Mouse (Mus musculus) spleen, postnatal 0 days (tissue): ENCODE data around the gene Glt6d1. TPM values are rescaled to one million over a fixed set of nuclear protein-coding genes. Genes with fewer than 3 reads are reported as not detected.

Experiments used
- polyA plus RNA-seq: library from polyadenylated mRNA; unstranded; fragments of >200 nt; fragmentation: Nextera tagmentation; extraction: Ambion mirVana; gene quantifications from 2 replicates; pipeline ENCODE4 v1.2.1, GENCODE M21; 2015

Gene Glt6d1
- polyA plus RNA-seq = not detected in 2 replicates

GRCm38 (mm10) chr2:25815748-25816147 lies at the start of gene Glt6d1:
Gene Glt6d1, minus strand, starts transcription at chr2:25815848.

GRCm38 (mm10) chr2:25863337-25864131 lies 47.9 kb upstream of the Glt6d1 start, which contains the start of gene Kcnt1:
Gene Kcnt1, plus strand, starts transcription at chr2:25863734.

GRCm38 (mm10) chr2:25847226-25847625 lies 31.6 kb upstream of the Glt6d1 start, which contains the start of gene Sohlh1:
Gene Sohlh1, minus strand, starts transcription at chr2:25847248.

GRCm38 (mm10) chr2:25822806-25823205 lies 7.2 kb upstream of the Glt6d1 start, which contains the start of gene Lcn9:
Gene Lcn9, plus strand, starts transcription at chr2:25823153.

GRCm38 (mm10) chr2:25781957-25782356 lies 33.7 kb downstream of the Glt6d1 start, which contains the start of gene Gm13539:
Gene Gm13539, plus strand, starts transcription at chr2:25782257.

GRCm38 (mm10) chr2:25776717-25777116 lies 38.9 kb downstream of the Glt6d1 start, which contains the start of gene Lcn11:
Gene Lcn11, plus strand, starts transcription at chr2:25777017.

GRCm38 (mm10) chr2:25765269-25765668 lies 50.4 kb downstream of the Glt6d1 start, which contains the start of gene Lcn3:
Gene Lcn3, plus strand, starts transcription at chr2:25765569.

Other genes with a start within 250 kb of the Glt6d1 start
- gene Mamdc4, start 241.0 kb downstream of the Glt6d1 start, polyA plus RNA-seq = 0.29 and 0.80 TPM in 2 replicates
- 52.5 and 57.5 TPM in 2 replicates for gene Phpt1, start 240.6 kb downstream of the Glt6d1 start, polyA plus RNA-seq
- gene Ajm1, start 234.1 kb downstream of the Glt6d1 start, polyA plus RNA-seq = 0.02 and 0.45 TPM in 2 replicates
- 31.4 and 36.5 TPM in 2 replicates for gene Rabl6, start 207.3 kb downstream of the Glt6d1 start, polyA plus RNA-seq
- 0.13 and 0.16 TPM in 2 replicates for gene Ccdc183, start 198.2 kb downstream of the Glt6d1 start, polyA plus RNA-seq
- 10.7 and 15.0 TPM in 2 replicates for gene Tmem141, start 193.8 kb downstream of the Glt6d1 start, polyA plus RNA-seq
- gene Fcna, start 187.8 kb downstream of the Glt6d1 start, polyA plus RNA-seq = 24.5 and 35.1 TPM in 2 replicates
- not detected in 2 replicates for gene Lcn8, start 162.7 kb downstream of the Glt6d1 start, polyA plus RNA-seq
- gene Lcn5, start 157.9 kb downstream of the Glt6d1 start, polyA plus RNA-seq = not detected in 2 replicates
- gene Lcn6, start 139.1 kb downstream of the Glt6d1 start, polyA plus RNA-seq = not detected in 2 replicates
- not detected in 2 replicates for gene Lcn10, start 133.1 kb downstream of the Glt6d1 start, polyA plus RNA-seq
- gene Obp2a, start 115.8 kb downstream of the Glt6d1 start, polyA plus RNA-seq = not detected in 2 replicates
- 18.2 and 23.9 TPM in 2 replicates for gene Bmyc, start 109.1 kb downstream of the Glt6d1 start, polyA plus RNA-seq
- gene Obp2b, start 78.8 kb downstream of the Glt6d1 start, polyA plus RNA-seq = not detected in 2 replicates
- gene Lcn3, start 50.3 kb downstream of the Glt6d1 start, polyA plus RNA-seq = not detected in 2 replicates
- gene Lcn11, start 38.8 kb downstream of the Glt6d1 start, polyA plus RNA-seq = not detected in 2 replicates
- gene Gm13539, start 33.6 kb downstream of the Glt6d1 start, polyA plus RNA-seq = not detected in 2 replicates
- gene Lcn9, start 7.3 kb upstream of the Glt6d1 start, polyA plus RNA-seq = not detected in 2 replicates
- 0.12 TPM in 1 of 2 replicates, not detected in the other for gene Sohlh1, start 31.4 kb upstream of the Glt6d1 start, polyA plus RNA-seq
- 0.05 and 0.16 TPM in 2 replicates for gene Kcnt1, start 47.9 kb upstream of the Glt6d1 start, polyA plus RNA-seq
- gene Camsap1, start 167.4 kb upstream of the Glt6d1 start, polyA plus RNA-seq = 5.4 and 5.5 TPM in 2 replicates
- 382 and 458 TPM in 2 replicates for gene Ubac1, start 205.9 kb upstream of the Glt6d1 start, polyA plus RNA-seq